Mouse (Mus musculus) stomach, postnatal 0 days (tissue): ENCODE measurements around the gene Myom1.

Source experiments
- CTCF ChIP-seq: IDR thresholded peaks from 2 replicates; pipeline ENCODE4 v1.5.1; 2016; ENCODE audit warnings: antibody characterized with exemption, low read depth, mild to moderate bottlenecking, moderate library complexity
- EP300 ChIP-seq: optimal IDR thresholded peaks from 2 replicates; pipeline ENCODE3; 2016; ENCODE audit warnings: antibody characterized with exemption

DNA sequence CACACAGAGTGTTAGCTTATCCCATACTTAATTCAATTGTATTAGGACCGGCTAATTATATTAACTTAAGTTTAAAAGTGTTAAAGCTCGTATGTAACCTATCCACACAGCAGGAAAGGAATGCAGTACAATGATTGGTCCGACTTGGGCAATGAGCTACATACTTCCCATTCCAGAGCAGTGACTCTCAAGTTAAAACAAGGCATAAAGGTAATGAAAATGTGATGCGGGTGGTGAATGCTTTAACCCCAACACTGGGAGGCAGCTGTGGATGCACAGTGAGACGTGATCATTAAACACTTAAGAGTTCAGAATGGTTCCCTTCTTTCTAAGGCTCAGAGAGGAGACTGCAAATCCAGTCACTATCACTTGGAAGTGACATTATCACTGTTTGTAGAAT lies 3.2 kb upstream of the Myom1 start:
- TF ChIP-seq CTCF = no peak
- TF ChIP-seq EP300 = no peak
